Comparison of ENCODE assay signal across 33 mouse cellular contexts in genomic region chr2:44437496-44438057, GRCm38 (mm10).
DNase-seq lines count a peak whose midpoint lies in the region; ATAC-seq and TF ChIP-seq lines count a peak whose summit lies in the region.
"Had no signal": no experiment of that assay in that cellular context is flagged by ENCODE, and none has a peak within 500 bp of the region (broad histone marks: within the 10 kb centered on the region; RNA-seq: fewer than 3 reads in every experiment).

No protein-coding gene starts in this region.

- no peak for TF ChIP-seq POLR2A in limb, embryonic 14.5 days (IDR thresholded peaks at IDR 0.05; ENCODE audit: borderline replicate concordance, extremely low read depth, insufficient read depth, insufficient read length)

- 0 out of 2 replicates have a peak overlapping the region, but pooled peaks have one; percentile 24 for H3K27ac ChIP-seq in lung, embryonic 14.5 days (ENCODE audit: low read depth)
- H3K27ac ChIP-seq in lung, postnatal 0 days (ENCODE audit: low read length) = no peak overlapping the region
- peak overlapping the region; percentile 58; the same call in 1 of the 2 replicates for H3K27ac ChIP-seq in embryonic facial prominence, embryonic 12.5 days
- H3K27ac ChIP-seq in limb, embryonic 14.5 days (replicated peaks; ENCODE audit: low read depth, low read length) = peak overlapping the region; percentile 1; the same call in 1 of the 2 replicates
- no peak overlapping the region for H3K27ac ChIP-seq in left cerebral cortex, adult 2 months
- H3K27ac ChIP-seq: heart, embryonic 10.5 days; heart, embryonic 15.5 days; hindbrain, embryonic 12.5 days; hindbrain, postnatal 0 days; intestine, embryonic 15.5 days; kidney, postnatal 0 days; liver, embryonic 15.5 days; lung, embryonic 15.5 days; midbrain, embryonic 12.5 days; neural tube, embryonic 12.5 days; stomach, postnatal 0 days had no signal

- intact Hi-C loops in left cerebral cortex, adult 2 months (cut with DNase I) = no loop called here

- no peak overlapping the region for H3K4me3 ChIP-seq in lung, embryonic 14.5 days (ENCODE audit: low read depth, low read length)
- H3K4me3 ChIP-seq in lung, postnatal 0 days (ENCODE audit: low read depth, low read length) = no peak overlapping the region
- H3K4me3 ChIP-seq in embryonic facial prominence, embryonic 12.5 days = no peak overlapping the region
- no peak overlapping the region for H3K4me3 ChIP-seq in limb, embryonic 14.5 days (replicated peaks; ENCODE audit: low read length)
- no peak overlapping the region for H3K4me3 ChIP-seq in left cerebral cortex, adult 2 months
- H3K4me3 ChIP-seq: heart, embryonic 10.5 days; heart, embryonic 15.5 days; hindbrain, embryonic 12.5 days; intestine, embryonic 15.5 days; liver, embryonic 15.5 days; lung, embryonic 15.5 days; midbrain, embryonic 12.5 days; neural tube, embryonic 12.5 days had no signal

- no peak for TF ChIP-seq CTCF in lung, embryonic 14.5 days (IDR thresholded peaks at IDR 0.05; ENCODE audit: low read depth)
- TF ChIP-seq CTCF in lung, postnatal 0 days (IDR thresholded peaks at IDR 0.05) = no peak
- no peak for TF ChIP-seq CTCF in left cerebral cortex, adult 2 months (IDR thresholded peaks at IDR 0.05)

- WGBS in lung, embryonic 14.5 days = 68% methylated on average over 8 of the region's 8 CpGs
- WGBS in lung, postnatal 0 days = 75% methylated on average over 8 of the region's 8 CpGs
- 48% methylated on average over 8 of the region's 8 CpGs for WGBS in embryonic facial prominence, embryonic 12.5 days
- WGBS in limb, embryonic 14.5 days = 49% methylated on average over 8 of the region's 8 CpGs

- H3K4me2 ChIP-seq in lung, embryonic 14.5 days = no peak overlapping the region
- no peak overlapping the region for H3K4me2 ChIP-seq in lung, postnatal 0 days (replicated peaks; ENCODE audit: low read depth, low read length)
- no peak overlapping the region for H3K4me2 ChIP-seq in embryonic facial prominence, embryonic 12.5 days (replicated peaks)
- H3K4me2 ChIP-seq in limb, embryonic 14.5 days (replicated peaks; ENCODE audit: low read depth, low read length, severe bottlenecking) = peak overlapping the region; percentile 15; the same call in 1 of the 2 replicates
- H3K4me2 ChIP-seq: heart, embryonic 15.5 days; hindbrain, embryonic 12.5 days; intestine, embryonic 15.5 days; liver, embryonic 15.5 days; lung, embryonic 15.5 days; midbrain, embryonic 12.5 days; neural tube, embryonic 12.5 days had no signal

- H3K4me1 ChIP-seq in lung, embryonic 14.5 days (ENCODE audit: insufficient read depth) = no peaks in the 10 kb centered on the region
- H3K4me1 ChIP-seq in lung, postnatal 0 days (ENCODE audit: insufficient read depth, low read depth, low read length) = no peaks in the 10 kb centered on the region
- peaks cover 8% of the 10 kb centered on the region; the same call in 1 of the 2 replicates for H3K4me1 ChIP-seq in embryonic facial prominence, embryonic 12.5 days
- H3K4me1 ChIP-seq in limb, embryonic 14.5 days (ENCODE audit: control insufficient read depth, insufficient read depth, low read length) = peaks cover 8% of the 10 kb centered on the region; the same call in 1 of the 2 replicates
- H3K4me1 ChIP-seq: heart, embryonic 10.5 days; heart, embryonic 15.5 days; intestine, embryonic 15.5 days; liver, embryonic 15.5 days; neural tube, embryonic 12.5 days had no signal

- H3K9me3 ChIP-seq in lung, embryonic 14.5 days (ENCODE audit: low read depth, low read length) = peaks cover 6% of the 10 kb centered on the region; the same call in 1 of the 2 replicates
- H3K9me3 ChIP-seq in lung, postnatal 0 days (ENCODE audit: low read length) = peaks cover 5% of the 10 kb centered on the region; the same call in 1 of the 2 replicates
- peaks cover 12% of the 10 kb centered on the region for H3K9me3 ChIP-seq in embryonic facial prominence, embryonic 12.5 days
- peaks cover 8% of the 10 kb centered on the region for H3K9me3 ChIP-seq in limb, embryonic 14.5 days (ENCODE audit: control insufficient read depth, low read length)
- H3K9me3 ChIP-seq: heart, embryonic 15.5 days; intestine, embryonic 15.5 days; liver, embryonic 15.5 days had no signal

- peak; percentile 66; the same call in 1 of the 2 replicates for ATAC-seq in frontal cortex, adult (ENCODE audit: low TSS enrichment)
- ATAC-seq in lung, embryonic 14.5 days (ENCODE audit: insufficient read depth) = no peak
- no peak for ATAC-seq in lung, postnatal 0 days
- no peak for ATAC-seq in embryonic facial prominence, embryonic 12.5 days (ENCODE audit: insufficient number of reproducible peaks, insufficient read depth, low FRiP score, low TSS enrichment)
- peak; percentile 43 for ATAC-seq in limb, embryonic 14.5 days (ENCODE audit: low FRiP score, low read depth)
- ATAC-seq: activated CD4-positive, CD25-positive, alpha-beta regulatory T cell, adult 4 months; forebrain, embryonic 14.5 days; hindbrain, postnatal 0 days; intestine, embryonic 15.5 days had no signal

- TF ChIP-seq EP300 in lung, postnatal 0 days (IDR thresholded peaks at IDR 0.05) = no peak

- H3K9ac ChIP-seq in lung, embryonic 14.5 days = no peak overlapping the region
- H3K9ac ChIP-seq in lung, postnatal 0 days (replicated peaks; ENCODE audit: low read depth) = no peak overlapping the region
- H3K9ac ChIP-seq in embryonic facial prominence, embryonic 12.5 days = no peak overlapping the region
- H3K9ac ChIP-seq in limb, embryonic 14.5 days (ENCODE audit: low read depth, low read length, severe bottlenecking) = no peak overlapping the region
- H3K9ac ChIP-seq: heart, embryonic 15.5 days; hindbrain, embryonic 12.5 days; intestine, embryonic 15.5 days; liver, embryonic 15.5 days; lung, embryonic 15.5 days; midbrain, embryonic 12.5 days; neural tube, embryonic 12.5 days had no signal

- no peak for DNase-seq in frontal cortex, postnatal 25 days (ENCODE audit: low spot score in 2 of 2)
- DNase-seq in lung, embryonic 14.5 days = peak; percentile 45
- DNase-seq in lung, postnatal 0 days (ENCODE audit: low spot score) = no peak
- DNase-seq in limb, embryonic 14.5 days (ENCODE audit: low spot score) = peak; percentile 46
- DNase-seq in cerebellum, postnatal 36 days = no peak
- DNase-seq in left cerebral cortex, adult 2 months (ENCODE audit: extremely low spot score in 1 of 2, low spot score in 2 of 2) = no peak
- DNase-seq: adrenal gland, adult 2 months; adrenal gland, postnatal 36 days; cerebellum, adult 2 months; cerebellum, postnatal 14 days; gastrocnemius, postnatal 14 days; kidney, adult 2 months; liver; lung, postnatal 36 days; right cerebral cortex, adult 18-20 months; right cerebral cortex, postnatal 4 days; thymus, adult 18-20 months; thymus, postnatal 36 days had no signal

- H3K27me3 ChIP-seq in lung, embryonic 14.5 days (ENCODE audit: insufficient read depth, low read length) = no peaks in the 10 kb centered on the region
- H3K27me3 ChIP-seq in lung, postnatal 0 days (replicated peaks; ENCODE audit: insufficient read depth, low read length) = no peaks in the 10 kb centered on the region
- H3K27me3 ChIP-seq in embryonic facial prominence, embryonic 12.5 days = no peaks in the 10 kb centered on the region
- H3K27me3 ChIP-seq in limb, embryonic 14.5 days (ENCODE audit: control insufficient read depth, insufficient read depth, low read length) = no peaks in the 10 kb centered on the region
- H3K27me3 ChIP-seq: heart, embryonic 15.5 days; hindbrain, embryonic 12.5 days; intestine, embryonic 15.5 days; liver, embryonic 15.5 days; lung, embryonic 15.5 days; midbrain, embryonic 12.5 days; neural tube, embryonic 12.5 days had no signal

- no peaks in the 10 kb centered on the region for H3K36me3 ChIP-seq in lung, embryonic 14.5 days (ENCODE audit: insufficient read depth)
- no peaks in the 10 kb centered on the region for H3K36me3 ChIP-seq in lung, postnatal 0 days (ENCODE audit: insufficient read depth, low read length)
- no peaks in the 10 kb centered on the region for H3K36me3 ChIP-seq in embryonic facial prominence, embryonic 12.5 days
- no peaks in the 10 kb centered on the region for H3K36me3 ChIP-seq in limb, embryonic 14.5 days (ENCODE audit: control insufficient read depth, insufficient read depth, low read length)
- H3K36me3 ChIP-seq: heart, embryonic 10.5 days; heart, embryonic 15.5 days; hindbrain, embryonic 12.5 days; intestine, embryonic 15.5 days; liver, embryonic 15.5 days; lung, embryonic 15.5 days; neural tube, embryonic 12.5 days had no signal

Comparison
In these comparisons a context has a peak if more than half of its experiments do, and no peak if none do; other contexts are left out.
1. DNase-seq: peak in lung, embryonic 14.5 days (single experiment) and limb, embryonic 14.5 days (single experiment); none in frontal cortex, postnatal 25 days (0 of 2), lung, postnatal 0 days (single experiment), cerebellum, postnatal 36 days (0 of 2) and left cerebral cortex, adult 2 months (0 of 2).
2. H3K27ac ChIP-seq: peak in lung, embryonic 14.5 days (single experiment), embryonic facial prominence, embryonic 12.5 days (single experiment) and limb, embryonic 14.5 days (single experiment); none in lung, postnatal 0 days (single experiment) and left cerebral cortex, adult 2 months (single experiment).
3. ATAC-seq: peak in frontal cortex, adult (single experiment) and limb, embryonic 14.5 days (single experiment); none in lung, embryonic 14.5 days (single experiment), lung, postnatal 0 days (single experiment) and embryonic facial prominence, embryonic 12.5 days (single experiment).